Mouse (Mus musculus) inflammation-experienced regulatory T-cells, adult 6 months (primary cell): ENCODE data around the gene Snap47. TPM values are rescaled to one million over a fixed set of nuclear protein-coding genes. Genes with fewer than 3 reads are reported as not detected.
"Not testable (repeated sequence)": the region's sequence is repeated elsewhere in the genome, so short reads cannot be mapped to it uniquely, and the experiment has no call there.

Experiments
- ATAC-seq: one replicate; pipeline ENCODE4 v1.8.0; 2017
- polyA plus RNA-seq, 3 experiments: library from polyadenylated mRNA; unstranded; fragments of 100-300 nt; shearing (Covaris generic); gene quantifications; one replicate each; pipeline ENCODE4 v1.2.1; 2017

The Snap47 gene
- polyA plus RNA-seq, 3 experiments from 2014 or later: 42.0 to 62.2 (median 50.1) TPM

- ATAC-seq: not testable (repeated sequence)
Observed at GRCm38 (mm10) chr11:59367955-59368354, 83.0 kb downstream of the Snap47 start.

- ATAC-seq: no peak
Observed at GRCm38 (mm10) chr11:59366633-59367032, 84.4 kb downstream of the Snap47 start.

- no peak for ATAC-seq
Observed at GRCm38 (mm10) chr11:59366031-59366430, 85.0 kb downstream of the Snap47 start.

GRCm38 (mm10) chr11:59364417-59364816, 86.6 kb downstream of the Snap47 start:
- ATAC-seq: no peak

GRCm38 (mm10) chr11:59364007-59364406, 87.0 kb downstream of the Snap47 start:
- ATAC-seq: no peak

- no peak for ATAC-seq
Observed at GRCm38 (mm10) chr11:59361291-59361690, 89.7 kb downstream of the Snap47 start.

Other genes with a start within 250 kb of the Snap47 start
- 10 to 100 TPM; 43.4 to 49.1 (median 46.7) TPM for gene Mrpl55, start 248.7 kb downstream of the Snap47 start, polyA plus RNA-seq
- 10 to 100 TPM; 19.6 to 22.1 (median 19.8) TPM for gene 2310033P09Rik, start 242.9 kb downstream of the Snap47 start, polyA plus RNA-seq
- gene Arf1, start 222.9 kb downstream of the Snap47 start, polyA plus RNA-seq: 100 to 1,000 TPM; 339 to 371 (median 345) TPM
- under 1 TPM in 1 of 3 experiments, not detected in 2; 0.24 TPM for gene Wnt3a, start 160.4 kb downstream of the Snap47 start, polyA plus RNA-seq
- not detected for gene Wnt9a, start 144.3 kb downstream of the Snap47 start, polyA plus RNA-seq
- under 1 TPM in 1 of 3 experiments, not detected in 2; 0.27 TPM for gene Prss38, start 75.5 kb downstream of the Snap47 start, polyA plus RNA-seq
- gene Jmjd4, start 1.1 kb downstream of the Snap47 start, polyA plus RNA-seq: 1 to 10 TPM; 3.6 to 5.8 (median 5.2) TPM
- 1 to 10 TPM; 4.1 to 4.7 (median 4.2) TPM for gene Zfp867, start 21.3 kb upstream of the Snap47 start, polyA plus RNA-seq
- 10 to 100 TPM in 1 of 3 experiments, 1 to 10 TPM in 2; 9.3 to 10.0 (median 9.7) TPM for gene Zkscan17, start 75.6 kb upstream of the Snap47 start, polyA plus RNA-seq
- gene Nlrp3, start 90.4 kb upstream of the Snap47 start, polyA plus RNA-seq: not detected
- not detected for gene Olfr222, start 125.0 kb upstream of the Snap47 start, polyA plus RNA-seq
- gene Olfr223, start 142.1 kb upstream of the Snap47 start, polyA plus RNA-seq: not detected
- gene Mprip, start 210.1 kb upstream of the Snap47 start, polyA plus RNA-seq: 10 to 100 TPM; 16.4 to 27.3 (median 22.0) TPM